Mouse (Mus musculus) spleen, postnatal 14 days (tissue): ENCODE measurements at regions not wholly inside any gene's neighbourhood (a gene's known extent, or its start where the extent isn't known, plus 50 kb on each side); places are given as distances from the start of the nearest gene placed in this dataset.

Source experiments
- DNase-seq, 2 experiments: peaks; one replicate each; pipeline ENCODE4 v3.0.0; 2021 to 2022; ENCODE audit warnings: low spot score in 2 of 2

DNA sequence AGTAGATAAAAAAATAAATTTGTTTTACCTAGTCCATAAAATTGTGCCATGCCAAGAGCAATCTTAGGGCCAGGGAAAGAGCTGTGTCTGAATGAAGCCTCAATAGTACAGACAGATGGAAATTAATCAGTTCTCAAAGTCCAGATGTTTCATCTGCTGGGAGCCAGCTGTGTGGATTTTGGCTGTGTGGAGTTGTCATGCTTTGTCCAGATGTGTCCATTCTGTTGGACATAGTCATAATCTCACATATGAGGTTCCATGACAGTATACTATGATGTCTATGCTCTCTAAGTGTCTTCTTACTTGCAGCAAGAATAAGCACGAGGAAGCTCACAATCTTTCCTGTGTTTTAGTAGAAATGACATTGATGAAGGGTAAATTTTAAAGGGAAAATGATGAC is 105.8 kb upstream of the 4933415F23Rik start:
- DNase-seq = no peak

DNA sequence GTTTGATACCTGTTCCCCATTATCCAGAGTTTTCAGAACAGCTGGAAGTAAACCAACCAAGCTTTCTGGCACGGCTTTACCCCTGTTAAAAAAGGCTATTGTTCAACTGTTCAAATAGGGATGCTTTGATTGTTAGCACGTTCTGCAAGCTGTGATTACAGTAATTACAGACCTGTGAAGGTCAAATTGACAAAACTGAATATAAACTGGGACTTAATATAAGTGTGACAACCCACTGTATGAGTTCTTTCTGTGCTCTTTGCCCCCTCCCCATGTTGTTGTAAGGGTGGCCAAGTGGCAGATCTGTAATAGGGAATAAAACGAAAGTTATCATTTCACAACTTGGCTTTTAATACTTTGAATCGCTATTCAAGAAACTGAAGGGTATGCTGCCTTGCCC is 105.0 kb upstream of the 4933415F23Rik start:
- no peak for DNase-seq

DNA sequence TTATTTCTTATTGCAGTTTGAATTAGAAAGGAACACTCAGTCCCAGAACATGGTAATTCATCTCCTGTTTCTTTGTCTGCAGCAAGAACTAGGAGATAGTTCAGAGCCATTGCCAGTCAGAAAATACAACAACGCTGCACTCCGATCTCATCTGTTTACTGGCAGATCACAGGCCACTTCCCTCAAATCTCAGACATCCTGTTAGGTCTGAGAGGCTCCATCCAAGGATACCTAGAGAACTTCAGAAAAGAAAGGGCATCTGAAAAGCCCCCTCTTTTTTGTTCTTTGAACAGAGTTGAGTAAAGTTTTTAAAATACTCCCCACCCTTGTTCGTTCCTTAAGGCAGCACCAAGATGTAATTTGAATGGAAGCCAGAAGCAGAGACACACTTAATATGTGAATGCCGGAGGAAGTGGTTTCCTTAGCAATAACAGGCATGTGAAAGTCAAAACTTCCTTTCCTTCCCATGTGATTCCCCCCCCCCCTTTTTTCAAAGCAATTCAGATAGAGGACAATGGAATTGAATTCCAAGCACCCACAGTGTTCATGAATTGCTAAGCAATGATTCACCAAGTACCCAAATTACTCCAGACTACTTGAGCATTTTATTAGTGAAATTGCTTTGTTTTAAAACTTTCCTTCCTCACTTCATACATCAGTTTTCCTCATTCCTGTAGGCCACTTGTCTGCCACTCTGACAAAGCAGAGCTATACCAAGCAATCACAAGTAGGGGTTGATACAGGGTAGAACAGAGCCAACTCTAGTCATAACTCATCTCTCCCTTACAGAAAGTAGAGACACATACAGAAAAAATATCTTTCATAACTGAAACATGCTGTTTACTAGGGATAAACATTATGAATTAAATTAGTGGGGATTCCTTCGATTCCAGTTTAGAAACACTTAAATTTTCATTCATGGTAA is 100.7 kb upstream of the 4933415F23Rik start:
- DNase-seq = no peak

DNA sequence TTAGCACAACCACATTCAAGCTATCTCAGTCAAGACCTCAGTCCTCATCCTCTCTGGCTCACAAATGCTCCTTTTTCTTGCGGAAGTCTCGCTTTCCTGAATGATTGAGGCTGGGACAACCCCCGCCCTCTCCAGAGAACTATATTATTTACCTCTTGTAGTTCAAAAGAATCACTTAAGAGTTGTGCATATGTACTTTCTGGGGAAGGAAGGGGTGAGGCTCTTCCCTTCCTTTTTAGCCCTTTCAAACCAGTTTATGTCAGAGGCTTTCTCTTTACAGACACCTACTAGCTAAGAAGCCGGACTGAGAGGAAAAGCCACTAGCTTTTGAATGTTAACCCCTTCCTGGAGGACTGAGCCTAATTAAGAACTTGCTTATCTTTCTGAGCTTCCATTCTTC is 98.4 kb upstream of the 4933415F23Rik start:
- no peak for DNase-seq

DNA sequence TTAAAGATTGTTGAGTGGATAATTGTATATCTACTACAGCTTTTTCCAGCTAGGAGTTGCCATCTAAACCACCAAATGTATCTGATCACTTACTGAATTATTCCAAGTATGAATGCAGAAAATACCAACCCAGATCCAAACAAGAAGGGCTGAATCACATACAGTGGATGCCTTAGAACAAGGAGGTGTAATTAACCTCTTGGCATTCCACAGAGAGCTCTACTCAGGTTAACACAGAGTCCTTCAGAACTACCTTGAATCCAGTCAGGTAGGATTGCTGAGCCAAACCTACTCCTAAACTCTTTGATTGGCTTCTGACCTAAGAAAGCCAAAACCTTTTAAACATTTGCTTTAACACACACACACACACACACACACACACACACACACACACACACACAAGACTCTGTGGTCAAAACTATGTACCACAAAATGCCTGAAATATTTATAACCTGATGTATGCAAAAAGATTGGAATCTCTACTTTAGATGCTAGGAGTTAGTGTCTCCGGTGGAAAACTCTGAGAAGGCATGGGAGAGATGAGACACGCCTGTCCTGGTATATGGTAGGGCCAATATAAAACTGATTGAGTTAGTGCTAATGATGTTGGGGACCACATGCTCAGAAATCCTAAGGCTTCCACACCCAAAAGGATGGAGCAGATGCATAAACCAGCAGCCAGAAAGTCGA is 88.4 kb upstream of the 4933415F23Rik start:
- DNase-seq = no peak

DNA sequence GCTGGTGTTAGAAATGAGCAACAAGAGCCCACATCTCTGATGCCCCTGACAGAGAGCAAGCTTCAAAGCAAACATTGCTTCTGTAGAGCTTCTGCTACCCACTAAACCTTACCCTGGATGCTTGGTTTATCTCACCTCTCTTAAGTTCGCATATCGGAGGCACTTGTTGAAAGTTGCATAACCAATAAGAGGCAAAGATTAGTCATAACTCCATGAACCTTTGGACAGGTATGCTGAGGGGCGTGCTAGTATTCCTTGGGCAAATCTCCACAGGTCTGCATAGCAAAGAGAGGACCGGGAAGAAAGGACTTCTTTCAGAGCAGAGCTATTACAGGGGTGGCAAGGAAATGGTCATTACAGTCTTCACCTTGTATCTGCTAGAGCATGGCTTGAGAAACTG is 87.7 kb upstream of the 4933415F23Rik start:
- DNase-seq = no peak

DNA sequence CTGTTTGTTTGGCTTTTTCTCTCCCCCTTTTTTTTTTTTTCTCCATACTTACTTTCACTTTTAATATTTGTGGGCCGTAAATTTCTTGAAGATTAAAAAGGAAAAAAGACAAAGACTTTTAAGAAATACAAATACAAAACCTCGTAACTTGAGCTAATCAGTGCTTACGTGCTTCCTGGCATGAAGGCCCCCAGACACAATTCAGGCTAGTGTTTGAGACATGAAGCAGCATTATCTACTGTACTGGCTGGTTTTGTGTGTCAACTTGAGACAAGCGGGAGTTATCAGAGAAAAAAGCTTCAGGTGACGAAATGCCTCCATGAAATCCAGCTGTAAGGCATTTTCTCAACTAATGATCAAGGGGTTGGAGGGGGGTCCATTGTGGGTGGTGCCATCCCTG is 86.2 kb upstream of the 4933415F23Rik start:
- DNase-seq = no peak

DNA sequence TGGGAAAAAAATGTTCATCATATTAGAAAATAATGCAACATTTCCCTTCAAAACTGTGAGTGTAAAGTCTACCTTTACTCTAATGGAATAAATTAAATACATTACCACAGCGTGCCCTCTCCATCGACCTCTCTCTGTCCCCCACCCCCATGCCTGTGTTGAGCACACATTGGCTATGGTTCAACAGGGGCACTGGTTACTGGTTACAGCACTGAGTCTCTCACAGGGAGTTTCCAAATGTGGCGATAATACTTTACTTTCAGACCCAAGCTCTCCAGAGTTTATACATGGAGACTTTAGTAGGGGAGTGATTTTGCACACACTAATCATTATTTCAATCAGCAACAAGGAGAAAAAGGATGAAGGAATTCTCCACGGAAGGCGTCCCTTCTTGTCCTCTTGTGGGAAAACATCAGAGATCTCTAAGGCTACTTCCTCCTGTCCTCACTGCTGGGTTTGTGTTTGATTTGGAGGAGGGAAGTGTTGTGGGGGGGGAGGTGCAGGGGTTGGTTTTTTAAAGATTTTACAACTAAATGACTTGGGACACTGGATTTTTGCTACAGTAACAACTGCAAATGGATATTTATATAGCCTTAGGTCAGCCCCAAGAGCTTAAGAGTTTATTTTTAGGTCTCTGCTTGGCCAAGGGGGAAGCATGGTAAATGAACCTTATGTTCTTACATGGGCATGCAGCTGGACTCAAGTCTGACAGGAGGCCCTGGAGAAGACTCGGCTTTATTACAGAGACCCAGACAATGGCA is 85.6 kb upstream of the 4933415F23Rik start:
- no peak for DNase-seq

DNA sequence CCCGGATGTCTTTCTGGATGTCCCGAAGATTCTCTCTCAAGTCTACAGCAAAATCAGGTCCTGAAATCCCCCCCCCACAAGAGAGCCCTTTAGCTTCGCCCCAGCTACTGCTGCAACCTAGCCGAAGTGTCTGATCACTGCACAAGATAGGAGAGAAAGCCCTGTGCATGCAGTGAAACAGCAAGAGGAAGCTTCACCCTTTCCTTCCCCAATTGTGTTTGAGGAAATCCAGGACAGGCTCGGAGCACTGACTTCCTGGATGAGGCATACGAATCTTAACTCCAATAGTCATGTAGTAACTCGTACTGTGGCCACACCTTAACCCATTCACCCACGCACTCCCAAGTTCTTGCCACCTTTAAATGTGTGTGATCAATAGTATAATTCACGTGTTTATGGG is 82.7 kb upstream of the 4933415F23Rik start:
- no peak for DNase-seq

DNA sequence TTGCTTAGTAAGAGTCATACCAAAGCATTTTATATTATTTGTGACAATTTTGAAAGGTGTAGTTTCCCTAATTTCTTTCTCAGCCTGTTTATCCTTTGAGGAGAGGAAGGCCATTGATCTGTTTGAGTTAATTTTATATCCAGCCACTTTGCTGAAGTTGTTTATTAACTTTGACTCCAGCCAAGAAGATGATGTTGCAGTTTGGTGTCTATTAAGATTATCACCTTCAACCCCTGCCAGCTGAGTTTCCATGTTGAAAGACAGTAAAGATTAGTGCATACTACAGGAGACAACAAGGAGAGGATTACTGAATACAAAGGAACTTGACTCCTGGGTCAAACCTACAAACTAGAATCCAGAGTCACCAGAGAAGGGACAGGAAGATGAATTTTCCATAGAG is 80.5 kb upstream of the 4933415F23Rik start:
- DNase-seq = no peak

DNA sequence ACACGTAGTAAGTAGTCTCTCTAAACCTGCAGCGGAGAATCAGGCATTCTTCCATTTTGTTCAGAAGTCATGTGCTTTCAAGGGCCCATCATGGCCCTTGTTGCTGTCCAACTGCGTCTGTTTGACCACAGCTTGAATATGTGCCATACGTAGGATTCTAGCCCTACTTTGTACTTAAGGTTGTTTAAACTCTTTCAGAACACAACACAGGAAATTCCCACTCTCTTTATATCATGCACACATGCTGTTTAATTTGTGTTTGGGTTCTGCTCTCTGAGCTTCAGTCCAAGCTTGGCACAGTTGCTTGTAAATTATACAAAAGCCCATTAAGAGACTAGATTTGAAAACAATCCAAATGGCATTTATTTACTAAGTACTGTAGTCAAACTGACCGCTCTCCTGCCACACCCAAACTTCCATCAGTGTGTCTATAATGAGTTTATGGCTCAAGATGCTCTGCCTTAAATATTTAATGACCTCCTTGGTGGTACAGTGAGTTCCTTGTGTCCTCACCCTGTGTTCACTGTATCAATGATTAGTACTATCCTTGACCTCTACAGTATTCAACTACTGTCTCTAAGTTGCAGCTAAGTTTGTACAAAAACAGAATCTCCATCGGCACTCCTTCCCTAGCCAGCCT is 76.4 kb upstream of the 4933415F23Rik start:
- DNase-seq = no peak

DNA sequence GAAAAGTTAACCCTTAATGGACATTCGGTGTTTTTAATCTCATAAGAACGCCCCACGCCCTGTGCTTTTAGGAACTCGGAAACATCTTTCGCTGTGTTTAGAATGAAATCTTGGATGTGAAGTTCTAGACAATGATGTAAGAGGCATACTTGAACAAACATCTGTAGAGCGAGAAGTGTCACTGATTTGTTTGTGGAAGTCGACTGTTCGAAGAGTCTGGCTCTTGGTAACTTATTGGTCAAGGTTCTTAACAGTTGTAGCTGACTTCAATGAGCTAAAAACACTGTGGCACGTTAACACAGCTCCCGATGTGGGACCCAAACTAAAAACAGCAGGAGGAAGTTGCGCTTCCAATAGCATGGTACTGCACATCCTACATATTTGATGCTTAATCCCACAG is 72.0 kb upstream of the 4933415F23Rik start:
- no peak for DNase-seq

DNA sequence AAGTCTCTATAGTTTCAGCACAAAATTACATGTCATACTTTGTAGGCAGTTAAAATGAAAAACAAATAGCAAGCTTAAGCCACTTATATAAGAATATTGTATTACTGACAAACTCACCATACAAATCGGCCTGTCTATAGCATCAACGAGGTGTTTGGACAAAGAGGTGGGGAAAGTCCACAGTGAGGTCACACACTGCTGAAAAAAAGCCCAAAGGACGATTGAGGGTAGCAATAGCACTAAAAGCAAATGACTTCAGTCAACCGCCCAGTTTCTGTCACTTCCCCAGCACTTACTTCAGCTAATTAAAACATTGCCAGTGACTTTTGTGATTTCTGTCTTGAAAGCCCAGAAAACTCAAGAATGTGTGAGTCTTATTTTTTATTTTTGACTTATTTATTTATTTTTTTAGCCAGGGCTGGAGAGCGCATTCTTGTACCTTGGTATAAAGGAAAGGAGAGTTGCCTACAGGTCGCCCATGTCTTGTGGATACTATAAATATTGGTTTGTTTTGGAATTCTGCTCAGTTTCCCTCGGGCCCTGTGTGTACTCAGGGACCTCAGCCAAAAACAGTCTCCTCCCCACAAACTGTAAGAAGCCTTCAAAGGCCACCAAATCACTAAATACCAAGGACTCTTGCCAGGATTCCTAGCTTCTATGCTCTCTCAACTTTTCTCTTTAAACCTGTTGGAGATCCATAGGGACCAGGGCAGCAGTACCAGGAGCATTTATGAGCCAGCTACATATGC is 71.2 kb upstream of the 4933415F23Rik start:
- no peak for DNase-seq

DNA sequence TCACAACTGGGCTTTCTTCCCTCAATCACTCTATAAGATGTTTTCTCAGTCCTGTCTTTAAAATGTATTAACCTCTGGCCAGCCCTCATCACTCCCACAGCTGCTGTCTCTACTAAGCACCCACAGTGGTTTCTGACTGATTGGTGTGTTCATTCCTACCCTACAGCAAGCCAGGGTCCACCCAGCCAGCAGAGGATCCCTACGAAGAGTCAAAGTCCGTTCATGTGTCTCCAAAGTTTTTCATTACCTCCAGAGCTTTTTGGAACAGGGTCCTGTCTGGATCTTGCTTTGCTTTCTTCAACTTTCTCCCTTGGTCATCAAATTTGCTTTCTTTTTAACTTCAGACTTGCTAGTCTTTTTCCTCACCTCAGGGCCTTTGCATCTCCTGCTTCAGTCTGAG is 69.3 kb upstream of the 4933415F23Rik start:
- no peak for DNase-seq

DNA sequence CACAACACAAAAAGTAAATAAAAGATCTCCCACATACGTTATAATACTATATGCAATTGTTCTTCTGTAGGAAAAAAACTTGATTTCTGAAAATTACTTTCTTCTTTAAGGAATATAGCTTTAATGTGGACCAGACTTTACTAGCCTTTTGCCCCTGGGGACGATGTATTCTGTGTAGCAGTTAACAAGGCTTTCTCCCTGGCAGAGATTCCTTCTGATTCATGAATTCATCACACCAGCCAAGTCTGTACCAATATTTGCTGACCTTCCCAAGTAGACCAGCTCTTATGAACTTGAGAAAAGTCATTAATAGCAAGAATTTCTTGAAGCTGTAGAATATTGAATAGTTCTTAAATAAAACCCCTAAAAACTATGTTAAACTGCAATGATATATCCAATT is 68.7 kb upstream of the 4933415F23Rik start:
- DNase-seq = no peak

DNA sequence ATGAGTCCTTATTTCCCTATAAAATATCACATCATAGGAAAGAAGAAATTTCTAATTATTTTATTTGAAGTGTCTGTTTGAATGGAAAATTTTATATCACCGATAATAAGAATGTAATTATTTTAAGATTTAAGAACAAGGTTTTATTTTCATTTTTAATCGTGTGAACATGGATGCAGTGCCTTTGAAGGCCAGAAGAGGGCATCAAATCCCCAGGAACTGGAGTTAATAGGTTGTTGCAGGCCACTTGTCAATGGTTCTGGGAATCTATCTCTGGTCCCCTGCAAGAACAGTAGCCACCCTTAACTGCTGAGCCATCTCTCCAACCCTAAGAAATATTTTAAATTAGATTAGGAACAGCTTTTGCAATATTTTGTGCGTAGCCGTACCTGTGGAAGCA is 66.5 kb upstream of the 4933415F23Rik start:
- DNase-seq = no peak

DNA sequence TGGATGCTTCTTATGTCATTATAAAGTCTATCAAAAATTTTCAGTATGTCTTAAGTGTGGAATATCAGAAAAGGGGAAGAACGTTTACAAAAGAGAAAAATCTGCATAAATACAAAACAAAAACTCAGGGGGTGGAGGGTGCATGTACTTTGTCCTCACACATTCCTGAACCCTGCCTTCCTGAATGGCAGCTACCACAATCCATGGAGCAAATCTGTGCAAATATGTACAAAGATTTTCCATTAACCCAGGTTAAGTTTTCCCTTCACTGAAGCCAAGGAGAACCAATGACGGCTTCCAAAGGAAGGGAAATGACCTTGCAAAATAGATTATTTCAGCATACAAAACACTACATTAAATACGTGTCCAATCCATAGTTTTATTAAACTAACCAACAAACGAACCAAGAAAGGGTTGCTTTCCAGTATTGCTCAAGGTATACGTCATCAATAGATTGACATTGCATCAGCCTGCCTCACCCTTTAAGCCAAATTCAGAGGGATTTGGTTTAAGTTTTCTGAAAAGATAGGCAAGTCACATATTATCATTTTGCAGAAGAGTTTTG is 61.4 kb upstream of the 4933415F23Rik start:
- no peak for DNase-seq

DNA sequence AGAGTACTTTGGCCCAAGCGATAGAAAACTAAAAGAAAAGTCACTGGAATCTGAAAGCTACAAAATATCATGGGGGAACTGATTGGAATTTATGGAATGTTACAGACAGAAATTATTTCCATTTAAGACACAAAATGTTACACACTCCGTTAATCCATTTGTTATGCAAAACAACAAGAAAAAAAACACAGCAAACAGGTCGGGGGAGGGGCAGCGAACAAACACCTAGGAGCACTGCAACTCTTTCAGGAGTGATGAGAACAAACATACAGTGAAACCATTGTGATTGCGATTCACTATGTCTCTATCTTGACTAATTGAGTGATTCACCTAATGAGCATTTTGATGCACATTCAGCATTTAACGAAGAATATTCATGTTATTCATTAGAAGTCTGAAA is 60.7 kb upstream of the 4933415F23Rik start:
- no peak for DNase-seq
